Mouse (Mus musculus): ENCODE measurements around the gene Top1.

GRCm38 (mm10) chr2:160715463-160716030 lies 69.9 kb downstream of the Top1 start:
- TF ChIP-seq POLR2A (IDR thresholded peaks at IDR 0.05; ENCODE audit: control insufficient read depth, extremely low read depth, insufficient read depth, low read length, poor library complexity) (no peak), CTCF (IDR thresholded peaks at IDR 0.05; ENCODE audit: borderline replicate concordance, control insufficient read depth, extremely low read depth, insufficient read depth, low read length, poor library complexity) (no peak)

Data from thymus, adult 2 months (tissue).